Mouse (Mus musculus) midbrain, embryonic 16.5 days (tissue): ENCODE results near the gene Angptl6. TPM values are rescaled to one million over a fixed set of nuclear protein-coding genes. Genes with fewer than 3 reads are reported as not detected.

Experiments used
- ATAC-seq: fragments of 200-750 bp; cut with Nextera tagmentation; 2 replicates; pipeline ENCODE4 v1.8.0; 2017; ENCODE audit warnings: moderate TSS enrichment
- H3K27ac ChIP-seq: fragments of 300-500 bp; sonication (generic); 2 replicates; pipeline ENCODE4 v1.5.1; 2014; ENCODE audit warnings: mild to moderate bottlenecking, low read length, mixed read lengths
- H3K27me3 ChIP-seq: fragments of 300-500 bp; sonication (generic); 2 replicates; pipeline ENCODE4 v1.6.1; 2014; ENCODE audit warnings: low read depth, low read length, mixed read lengths; ENCODE audit not compliant: control insufficient read depth, insufficient read depth
- H3K36me3 ChIP-seq: fragments of 300-500 bp; sonication (generic); 2 replicates; pipeline ENCODE4 v1.6.1; 2014; ENCODE audit warnings: mild to moderate bottlenecking, low read length, moderate library complexity, mixed read lengths; ENCODE audit not compliant: control insufficient read depth, insufficient read depth
- H3K4me1 ChIP-seq: fragments of 300-500 bp; sonication (generic); 2 replicates; pipeline ENCODE4 v1.6.1; 2014; ENCODE audit warnings: mild to moderate bottlenecking, low read length, mixed read lengths; ENCODE audit not compliant: control insufficient read depth, insufficient read depth
- H3K4me2 ChIP-seq: fragments of 300-500 bp; sonication (generic); 2 replicates; pipeline ENCODE4 v1.6.1; 2014; ENCODE audit warnings: mild to moderate bottlenecking, low read length, mixed read lengths
- H3K4me3 ChIP-seq: fragments of 300-500 bp; sonication (generic); 2 replicates; pipeline ENCODE4 v1.5.1; 2014; ENCODE audit warnings: low read depth, mild to moderate bottlenecking, low read length, moderate library complexity, mixed read lengths
- H3K9ac ChIP-seq: fragments of 300-500 bp; sonication (generic); 2 replicates; pipeline ENCODE4 v1.6.1; 2014; ENCODE audit warnings: low read depth, low read length, mixed read lengths
- H3K9me3 ChIP-seq: fragments of 300-500 bp; sonication (generic); replicated peaks from 2 replicates; pipeline ENCODE4 v1.6.1; 2014; ENCODE audit warnings: mild to moderate bottlenecking, low read length, mixed read lengths; ENCODE audit not compliant: control insufficient read depth, poor library complexity, severe bottlenecking
- WGBS: fragments of 180-500 bp; shearing (Covaris S2); extraction: QIAGEN DNeasy Blood & Tissue Kit; methylation state at CpG from one replicate; pipeline ENCODE4 v1.1.7; 2014; 5-methylcytosine and 5-hydroxymethylcytosine counted together
- microRNA-seq: library from miRNA; unstranded; fragments of <30 nt; microRNA quantifications from one replicate; pipeline ENCODE4, GENCODE M21; 2017
- polyA plus RNA-seq: library from polyadenylated mRNA; unstranded; fragments of >200 nt; fragmentation: Nextera tagmentation; extraction: Ambion mirVana; gene quantifications from 2 replicates; pipeline ENCODE4 v1.2.1, GENCODE M21; 2015

The Angptl6 gene
- polyA plus RNA-seq, 1 experiment from 2014 or later = 17.7 TPM

GRCm38 (mm10) chr9:20834881-20835280 is 44.6 kb downstream of the Angptl6 start:
- no peak for ATAC-seq
- Histone ChIP-seq H3K27ac (no peak overlapping the region), H3K9ac (no peak overlapping the region), H3K9me3 (no peaks in the 10 kb centered on the region), H3K36me3 (no peaks in the 10 kb centered on the region), H3K4me2 (no peak overlapping the region), H3K4me1 (0 out of 2 replicates have a peak, but pooled peaks cover 2% of the 10 kb centered on the region), H3K27me3 (no peaks in the 10 kb centered on the region), H3K4me3 (no peak overlapping the region)
- WGBS = 71% methylated on average over 1 of the region's 1 CpGs

- H3K4me3 ChIP-seq = no peak overlapping the region; the same call in 1 of the 2 replicates
- WGBS = 15% methylated on average over 19 of the region's 19 CpGs
- peak overlapping the region; percentile 47; the same call in 1 of the 2 replicates for H3K27ac ChIP-seq
- H3K27me3 ChIP-seq = no peaks in the 10 kb centered on the region
- peak; percentile 94 for ATAC-seq
- no peaks in the 10 kb centered on the region for H3K36me3 ChIP-seq
- H3K9me3 ChIP-seq = no peaks in the 10 kb centered on the region
- peak overlapping the region; percentile 52 for H3K4me2 ChIP-seq
- 0 out of 2 replicates have a peak, but pooled peaks cover 2% of the 10 kb centered on the region for H3K4me1 ChIP-seq
- H3K9ac ChIP-seq = peak overlapping the region; percentile 61
These were observed 48.5 kb downstream of the Angptl6 start for GRCm38 (mm10) chr9:20830901-20831643.

GRCm38 (mm10) chr9:20828127-20828526 is 51.4 kb downstream of the Angptl6 start:
- 100% methylated on average over 1 of the region's 1 CpGs for WGBS
- H3K9me3 ChIP-seq = no peaks in the 10 kb centered on the region
- H3K4me3 ChIP-seq = no peak overlapping the region
- no peaks in the 10 kb centered on the region for H3K27me3 ChIP-seq
- no peaks in the 10 kb centered on the region for H3K36me3 ChIP-seq
- H3K27ac ChIP-seq = no peak overlapping the region
- H3K4me2 ChIP-seq = no peak overlapping the region
- H3K9ac ChIP-seq = no peak overlapping the region
- no peak for ATAC-seq
- H3K4me1 ChIP-seq = 0 out of 2 replicates have a peak, but pooled peaks cover 2% of the 10 kb centered on the region

GRCm38 (mm10) chr9:20825781-20826180 is 53.7 kb downstream of the Angptl6 start:
- ATAC-seq = no peak
- H3K9me3 ChIP-seq = no peaks in the 10 kb centered on the region
- H3K36me3 ChIP-seq = no peaks in the 10 kb centered on the region
- H3K4me3 ChIP-seq = no peak overlapping the region
- WGBS = 76% methylated on average over 5 of the region's 5 CpGs
- H3K27me3 ChIP-seq = no peaks in the 10 kb centered on the region
- no peak overlapping the region for H3K4me2 ChIP-seq
- H3K27ac ChIP-seq = no peak overlapping the region
- no peak overlapping the region for H3K9ac ChIP-seq
- no peaks in the 10 kb centered on the region for H3K4me1 ChIP-seq

Small RNA genes within 50 kb of the gene (microRNA-seq; reads per million reads assigned to microRNA genes)
- 1.4 reads per million for gene Mir7081

Other genes with a start within 250 kb of the Angptl6 start
- gene Ubl5, start 236.8 kb downstream of the Angptl6 start, polyA plus RNA-seq = 444 and 482 TPM in 2 replicates
- 13.8 and 14.7 TPM in 2 replicates for gene Fbxl12, start 235.0 kb downstream of the Angptl6 start, polyA plus RNA-seq
- 61.0 and 61.6 TPM in 2 replicates for gene Pin1, start 227.6 kb downstream of the Angptl6 start, polyA plus RNA-seq
- 225 and 251 TPM in 2 replicates for gene Olfm2, start 133.4 kb downstream of the Angptl6 start, polyA plus RNA-seq
- 0.85 and 1.3 TPM in 2 replicates for gene Col5a3, start 64.7 kb downstream of the Angptl6 start, polyA plus RNA-seq
- gene Rdh8, start 61.2 kb downstream of the Angptl6 start, polyA plus RNA-seq = not detected in 2 replicates
- 7.1 and 13.7 TPM in 2 replicates for gene A230050P20Rik, start 11.1 kb downstream of the Angptl6 start, polyA plus RNA-seq
- 48.8 and 51.1 TPM in 2 replicates for gene Ppan, start 8.4 kb upstream of the Angptl6 start, polyA plus RNA-seq
- 243 TPM in 2 replicates for gene Eif3g, start 18.9 kb upstream of the Angptl6 start, polyA plus RNA-seq
- gene Dnmt1, start 80.2 kb upstream of the Angptl6 start, polyA plus RNA-seq = 67.7 and 71.7 TPM in 2 replicates
- 9.7 and 10.3 TPM in 2 replicates for gene S1pr2, start 97.1 kb upstream of the Angptl6 start, polyA plus RNA-seq
- gene Mrpl4, start 123.0 kb upstream of the Angptl6 start, polyA plus RNA-seq = 101 and 104 TPM in 2 replicates
- 3.0 and 3.1 TPM in 2 replicates for gene Icam1, start 136.3 kb upstream of the Angptl6 start, polyA plus RNA-seq
- gene Icam4, start 149.6 kb upstream of the Angptl6 start, polyA plus RNA-seq = 0.24 TPM in 1 of 2 replicates, not detected in the other
- gene Icam5, start 152.3 kb upstream of the Angptl6 start, polyA plus RNA-seq = 2.2 and 2.5 TPM in 2 replicates
- gene Zglp1, start 187.4 kb upstream of the Angptl6 start, polyA plus RNA-seq = 0.78 and 1.6 TPM in 2 replicates
- 1.8 and 1.9 TPM in 2 replicates for gene Gm49373, start 193.4 kb upstream of the Angptl6 start, polyA plus RNA-seq
- 59.9 and 73.0 TPM in 2 replicates for gene Fdx1l, start 193.9 kb upstream of the Angptl6 start, polyA plus RNA-seq
- gene Gm38431, start 212.3 kb upstream of the Angptl6 start, polyA plus RNA-seq = 1.6 and 1.9 TPM in 2 replicates
- 28.9 and 30.4 TPM in 2 replicates for gene Raver1, start 212.3 kb upstream of the Angptl6 start, polyA plus RNA-seq